Mouse (Mus musculus) lung, adult 18-20 months (tissue): ENCODE data around the gene Smim24.

ENCODE experiments used
- DNase-seq, 2 experiments: peaks; one replicate each; pipeline ENCODE4 v3.0.0; 2022; ENCODE audit warnings: mixed read lengths in 2 of 2

The Smim24 gene

GRCm38 (mm10) chr10:81392781-81393185, at the start of gene Smim24:
Gene Smim24, plus strand, starts transcription at chr10:81393051.
- no peak for DNase-seq

GRCm38 (mm10) chr10:81344421-81345161, 48.3 kb upstream of the Smim24 start:
- DNase-seq = no peak

- DNase-seq = no peak
Observed at GRCm38 (mm10) chr10:81345162-81345534, 47.7 kb upstream of the Smim24 start.

- DNase-seq = peak; percentile 77 to 89
Observed at GRCm38 (mm10) chr10:81346453-81347067, 46.3 kb upstream of the Smim24 start.

GRCm38 (mm10) chr10:81349146-81349545, 43.7 kb upstream of the Smim24 start:
- DNase-seq = peak; percentile 70 to 75

- no peak for DNase-seq
Observed at GRCm38 (mm10) chr10:81349961-81350350, 42.9 kb upstream of the Smim24 start.

- peak; percentile 100 for DNase-seq
Observed at GRCm38 (mm10) chr10:81350351-81351063, 42.3 kb upstream of the Smim24 start, which contains the start of gene Hmg20b. Gene Hmg20b, minus strand, starts transcription at chr10:81350480.

- no peak for DNase-seq
Observed at GRCm38 (mm10) chr10:81351678-81352291, 41.1 kb upstream of the Smim24 start.

- no peak for DNase-seq
Observed at GRCm38 (mm10) chr10:81354738-81355477, 37.9 kb upstream of the Smim24 start.

- DNase-seq = no peak
Observed at GRCm38 (mm10) chr10:81355533-81355932, 37.3 kb upstream of the Smim24 start.

- peak; percentile 46 to 48 for DNase-seq
Observed at GRCm38 (mm10) chr10:81356352-81356990, 36.4 kb upstream of the Smim24 start.

- peak; percentile 91 to 92 for DNase-seq
Observed at GRCm38 (mm10) chr10:81356991-81357844, 35.6 kb upstream of the Smim24 start, which contains the start of gene Mfsd12. Gene Mfsd12, plus strand, starts transcription at chr10:81357491.

- no peak for DNase-seq
Observed at GRCm38 (mm10) chr10:81358209-81358608, 34.6 kb upstream of the Smim24 start.

- no peak for DNase-seq
Observed at GRCm38 (mm10) chr10:81358841-81359240, 34.0 kb upstream of the Smim24 start.

- DNase-seq = no peak
Observed at GRCm38 (mm10) chr10:81360721-81361120, 32.1 kb upstream of the Smim24 start.

- DNase-seq = peak in 1 of 2 experiments; percentile 18
Observed at GRCm38 (mm10) chr10:81362336-81362949, 30.4 kb upstream of the Smim24 start.

- no peak for DNase-seq
Observed at GRCm38 (mm10) chr10:81363436-81364346, 29.2 kb upstream of the Smim24 start.

GRCm38 (mm10) chr10:81364666-81365065, 28.2 kb upstream of the Smim24 start:
- DNase-seq = peak in 1 of 2 experiments; percentile 53

GRCm38 (mm10) chr10:81365073-81365472, 27.8 kb upstream of the Smim24 start:
- DNase-seq = peak in 1 of 2 experiments; percentile 15
